Mouse (Mus musculus): ENCODE data around the gene Klhdc8b. TPM values are rescaled to one million over a fixed set of nuclear protein-coding genes. Genes with fewer than 3 reads are reported as not detected.

The Klhdc8b gene
- total RNA-seq (2022), result 10 to 100 TPM; 22.0 to 32.0 (median 24.2) TPM

DNA sequence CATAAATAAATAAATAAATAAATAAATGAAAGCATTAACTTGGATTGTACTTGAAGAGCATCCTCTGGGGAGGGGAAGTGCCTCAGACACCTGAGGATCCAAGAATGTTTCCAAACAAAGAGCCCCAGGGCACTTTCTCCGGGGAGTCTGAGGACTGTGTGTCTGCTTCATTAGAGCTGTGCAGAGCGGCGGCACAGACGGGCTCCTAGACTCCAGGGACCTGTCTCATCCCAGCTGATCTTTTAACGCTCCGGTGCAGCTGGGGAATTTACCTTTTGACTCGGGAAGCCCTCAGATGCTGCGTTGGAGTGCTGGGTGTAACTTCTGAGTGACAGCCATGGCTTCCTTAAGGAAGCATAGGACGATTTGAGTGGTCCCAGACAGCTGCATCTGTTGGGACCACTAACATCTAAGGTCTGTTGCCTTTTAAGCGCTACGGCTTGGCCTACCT is at the start of gene Klhdc8b:
Gene Klhdc8b (minus strand): TSS at position 401 of the 451 bp plus-strand sequence.
- no peak for DNase-seq (ENCODE audit: low spot score in 2 of 2)

DNA sequence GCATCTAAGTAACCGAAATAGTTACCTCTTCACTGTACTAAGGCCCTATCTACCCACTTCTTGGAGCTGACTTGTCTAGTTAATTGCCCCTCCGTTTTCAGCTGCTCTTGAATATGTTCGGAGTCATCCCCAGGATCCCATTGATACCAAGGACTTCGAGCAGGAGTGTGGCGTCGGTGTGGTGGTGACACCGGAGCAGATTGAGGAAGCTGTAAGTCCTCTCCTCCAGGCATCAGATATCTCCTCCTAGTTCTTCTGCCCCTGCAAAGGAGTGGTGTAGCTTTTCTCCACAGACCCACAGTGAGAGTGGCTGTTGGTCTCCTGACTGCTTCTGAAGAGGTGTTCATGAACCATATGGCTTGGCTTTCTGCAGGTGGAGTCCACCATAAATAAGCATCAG is 47.4 kb upstream of the Klhdc8b start:
- DNase-seq (ENCODE audit: low spot score in 2 of 2), result no peak

DNA sequence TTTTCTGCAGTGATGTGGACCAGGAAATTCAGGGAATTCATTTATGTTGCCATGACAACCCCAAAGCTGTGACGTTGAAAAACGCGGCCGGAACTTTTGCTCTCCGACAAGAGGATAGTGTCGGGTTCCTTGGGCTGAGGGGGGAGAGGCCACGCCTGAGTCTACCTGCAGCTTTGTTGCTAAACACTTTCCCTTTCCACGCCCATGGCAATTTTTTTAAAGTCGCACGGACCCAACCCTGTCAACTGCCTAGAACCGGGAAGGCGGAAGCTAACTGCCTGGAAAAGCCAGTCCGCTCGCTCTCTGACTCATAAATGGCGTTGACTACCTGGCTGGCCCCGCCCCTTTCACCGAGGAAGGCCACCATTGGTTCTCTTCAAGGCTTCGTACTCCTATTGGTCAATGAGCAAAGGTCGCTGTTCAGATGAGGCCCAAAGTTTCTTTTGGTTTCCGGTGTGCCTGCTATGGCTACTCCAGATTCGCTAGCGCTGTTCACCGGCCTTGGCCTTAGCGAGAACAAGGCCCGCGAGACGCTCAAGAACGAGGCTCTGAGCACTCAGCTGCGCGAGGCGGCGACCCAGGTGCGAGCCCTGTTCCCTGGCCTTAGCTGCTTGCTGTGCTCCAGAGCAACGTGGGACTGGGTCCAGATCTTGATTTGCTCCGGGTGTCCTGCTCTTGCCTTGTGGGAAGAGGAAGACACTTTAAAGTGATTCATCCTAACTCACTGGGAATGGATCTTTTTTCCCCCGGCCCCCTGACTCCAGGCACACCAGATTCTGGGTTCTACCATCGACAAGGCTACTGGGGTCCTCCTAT is 46.4 kb upstream of the Klhdc8b start, which contains the start of gene Qars:
Gene Qars (plus strand): TSS at position 88 of the 816 bp plus-strand sequence.
- DNase-seq (ENCODE audit: low spot score in 2 of 2), result peak; percentile 93

DNA sequence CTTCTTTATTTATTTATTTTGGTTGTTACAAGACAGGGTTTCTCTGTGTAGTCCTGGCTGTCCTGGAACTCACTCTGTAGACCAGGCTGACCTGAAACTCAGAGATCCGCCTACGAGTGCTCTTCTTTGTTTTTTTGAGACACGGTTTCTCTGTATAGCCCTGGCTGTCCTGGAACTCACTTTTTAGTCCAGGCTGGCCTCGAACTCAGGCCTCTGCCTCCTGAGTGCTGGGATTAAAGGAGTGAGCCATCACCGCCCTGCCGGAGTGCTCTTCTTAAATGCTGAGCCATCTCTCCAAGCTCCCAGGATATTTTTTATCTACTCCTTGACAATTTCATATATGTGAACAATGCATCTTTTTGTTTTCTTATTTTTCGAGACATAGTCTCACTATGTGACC is 45.5 kb upstream of the Klhdc8b start:
- no peak for DNase-seq (ENCODE audit: low spot score in 2 of 2)

DNA sequence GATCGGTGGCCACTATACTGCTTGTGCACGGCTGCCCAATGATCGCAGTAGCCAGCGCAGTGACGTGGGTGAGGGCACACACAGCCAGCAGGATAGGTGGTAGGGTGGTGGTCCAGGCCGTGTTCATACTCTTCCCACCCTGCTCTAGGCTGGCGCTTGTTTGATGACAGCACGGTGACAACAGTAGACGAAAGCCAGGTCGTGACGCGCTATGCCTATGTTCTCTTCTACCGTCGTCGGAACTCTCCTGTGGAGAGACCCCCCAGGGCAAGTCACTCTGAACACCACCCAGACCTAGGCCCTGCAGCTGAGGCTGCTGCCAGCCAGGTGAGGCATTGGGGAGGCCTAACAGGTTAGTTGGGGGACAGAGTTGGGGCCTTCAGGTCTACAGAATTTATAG is 38.6 kb upstream of the Klhdc8b start:
- DNase-seq (ENCODE audit: low spot score in 2 of 2), result no peak

DNA sequence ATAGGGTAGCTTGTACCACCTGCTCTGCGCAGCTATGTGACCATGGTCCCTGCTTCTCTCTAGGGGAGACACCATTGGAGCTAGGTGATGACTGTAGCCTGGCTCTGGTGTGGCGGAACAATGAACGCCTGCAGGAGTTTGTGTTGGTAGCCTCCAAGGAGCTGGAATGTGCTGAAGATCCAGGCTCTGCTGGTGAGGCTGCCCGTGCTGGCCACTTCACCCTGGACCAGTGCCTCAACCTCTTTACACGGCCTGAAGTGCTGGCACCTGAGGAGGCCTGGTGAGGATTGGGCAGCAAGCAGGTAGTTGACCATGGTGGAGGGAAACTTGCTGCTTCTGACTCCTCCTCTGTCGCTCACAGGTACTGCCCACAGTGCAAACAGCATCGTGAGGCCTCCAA is 37.9 kb upstream of the Klhdc8b start:
- DNase-seq (ENCODE audit: low spot score in 2 of 2), result no peak

DNA sequence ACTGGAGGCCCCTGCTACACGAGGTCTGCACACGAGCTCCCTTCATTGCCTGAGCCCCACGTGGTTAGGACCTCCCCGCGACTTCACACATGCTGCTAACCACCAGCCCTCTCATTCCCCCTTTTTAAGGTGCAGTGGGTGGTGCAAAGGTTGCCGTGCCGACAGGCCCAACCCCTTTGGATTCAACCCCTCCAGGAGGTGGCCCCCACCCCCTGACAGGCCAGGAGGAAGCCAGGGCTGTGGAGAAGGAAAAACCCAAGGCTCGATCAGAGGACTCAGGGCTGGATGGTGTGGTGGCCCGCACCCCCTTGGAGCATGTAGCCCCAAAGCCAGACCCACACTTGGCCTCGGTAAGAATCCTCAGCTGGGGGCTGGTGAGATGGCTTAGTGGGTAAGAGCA is 33.5 kb upstream of the Klhdc8b start:
- DNase-seq (ENCODE audit: low spot score in 2 of 2), result no peak

DNA sequence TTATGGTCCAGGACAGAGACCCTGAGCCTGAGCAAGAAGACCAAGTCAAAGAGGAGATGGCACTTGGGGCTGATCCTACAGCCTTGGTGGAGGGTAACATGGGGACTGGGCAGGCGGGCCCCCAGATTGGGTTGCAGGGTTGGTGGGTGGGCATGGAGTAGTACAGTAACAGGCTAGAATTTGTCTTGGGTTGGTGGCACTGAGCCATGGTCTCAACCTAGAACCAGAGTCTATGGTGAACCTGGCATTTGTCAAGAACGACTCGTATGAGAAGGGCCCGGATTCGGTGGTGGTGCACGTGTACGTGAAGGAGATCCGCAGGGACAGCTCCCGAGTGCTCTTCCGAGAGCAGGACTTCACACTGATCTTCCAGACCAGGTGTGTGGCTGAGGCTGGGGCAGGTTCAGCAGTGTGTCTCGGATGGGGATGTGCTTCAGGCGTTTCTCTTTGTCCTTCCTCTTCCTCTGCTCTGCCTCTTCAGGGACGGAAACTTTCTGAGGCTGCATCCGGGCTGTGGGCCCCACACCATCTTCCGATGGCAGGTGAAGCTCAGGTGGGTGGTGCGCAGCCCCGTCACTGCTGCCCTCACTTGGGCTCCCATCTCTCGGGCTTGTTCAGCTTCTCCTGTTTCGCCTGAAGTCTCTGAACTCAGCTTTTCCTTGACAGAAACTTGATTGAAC is 32.9 kb upstream of the Klhdc8b start:
- DNase-seq (ENCODE audit: low spot score in 2 of 2), result no peak

DNA sequence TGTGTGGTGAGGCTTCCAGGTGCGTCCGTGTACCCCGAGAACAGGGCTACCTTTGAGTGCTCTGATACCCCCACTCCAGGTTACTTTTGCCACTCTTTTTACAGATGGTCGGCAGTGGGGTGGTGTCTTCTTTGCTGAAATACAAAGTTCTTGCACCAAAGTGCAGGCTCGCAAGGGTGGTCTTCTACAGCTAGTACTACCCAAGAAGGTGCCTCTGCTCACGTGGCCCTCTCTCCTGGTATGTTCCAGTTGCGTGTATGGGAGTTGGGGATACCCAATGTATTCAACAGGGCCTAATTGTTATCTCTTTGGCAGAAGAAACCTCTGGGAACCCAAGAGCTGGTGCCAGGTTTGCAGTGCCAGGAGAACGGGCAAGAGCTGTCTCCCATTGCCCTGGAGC is 31.9 kb upstream of the Klhdc8b start:
- DNase-seq (ENCODE audit: low spot score in 2 of 2), result no peak

DNA sequence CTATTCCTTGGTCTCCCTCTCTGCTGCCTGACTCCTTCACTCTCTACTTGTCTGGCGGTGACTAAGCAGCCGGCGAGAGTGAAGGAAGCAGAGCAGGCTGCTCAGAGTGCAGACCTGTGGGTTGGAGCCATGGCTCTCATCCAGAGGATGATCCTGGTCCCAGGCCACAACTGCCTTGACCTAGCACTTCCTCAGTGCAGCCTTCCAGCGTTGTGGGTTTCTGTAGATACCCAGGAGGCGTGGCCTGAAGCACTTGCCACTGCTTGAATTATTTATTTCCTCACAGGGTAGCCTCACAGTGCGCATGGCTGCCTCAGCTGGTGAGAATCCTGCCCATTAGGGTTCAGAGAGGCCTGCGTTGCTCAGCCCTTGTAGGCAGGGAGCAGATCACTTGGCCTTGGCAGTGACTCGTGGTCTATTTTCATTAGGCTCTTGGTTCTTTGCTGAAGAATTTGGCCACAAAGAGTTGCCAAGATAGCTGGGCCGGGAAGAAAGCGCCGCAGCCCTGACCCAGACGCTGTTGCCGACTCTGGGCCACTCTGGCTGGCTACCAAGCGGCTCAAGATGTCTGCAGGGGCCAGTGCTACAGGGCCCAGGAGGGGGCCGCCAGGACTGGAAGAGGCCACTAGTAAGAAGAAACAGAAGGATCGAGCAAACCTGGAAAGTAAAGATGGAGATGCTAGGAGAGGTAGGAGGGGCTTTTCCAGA is 30.8 kb upstream of the Klhdc8b start:
- DNase-seq (ENCODE audit: low spot score in 2 of 2), result no peak

DNA sequence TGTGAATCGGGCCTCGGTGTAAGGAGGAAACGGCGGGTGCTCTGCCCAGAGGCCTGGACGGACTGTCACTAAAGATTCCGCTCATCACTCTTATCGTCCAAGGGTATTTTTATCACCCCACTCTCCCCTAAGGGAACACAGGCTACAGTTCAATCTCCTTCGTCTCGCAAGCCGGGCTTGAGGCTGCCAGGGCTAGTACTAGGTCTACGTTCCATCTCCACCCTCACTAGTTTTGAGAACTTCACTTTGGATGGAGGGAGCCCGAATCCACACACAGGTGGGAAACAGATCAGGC is 29.9 kb upstream of the Klhdc8b start:
- DNase-seq (ENCODE audit: low spot score in 2 of 2), result no peak

DNA sequence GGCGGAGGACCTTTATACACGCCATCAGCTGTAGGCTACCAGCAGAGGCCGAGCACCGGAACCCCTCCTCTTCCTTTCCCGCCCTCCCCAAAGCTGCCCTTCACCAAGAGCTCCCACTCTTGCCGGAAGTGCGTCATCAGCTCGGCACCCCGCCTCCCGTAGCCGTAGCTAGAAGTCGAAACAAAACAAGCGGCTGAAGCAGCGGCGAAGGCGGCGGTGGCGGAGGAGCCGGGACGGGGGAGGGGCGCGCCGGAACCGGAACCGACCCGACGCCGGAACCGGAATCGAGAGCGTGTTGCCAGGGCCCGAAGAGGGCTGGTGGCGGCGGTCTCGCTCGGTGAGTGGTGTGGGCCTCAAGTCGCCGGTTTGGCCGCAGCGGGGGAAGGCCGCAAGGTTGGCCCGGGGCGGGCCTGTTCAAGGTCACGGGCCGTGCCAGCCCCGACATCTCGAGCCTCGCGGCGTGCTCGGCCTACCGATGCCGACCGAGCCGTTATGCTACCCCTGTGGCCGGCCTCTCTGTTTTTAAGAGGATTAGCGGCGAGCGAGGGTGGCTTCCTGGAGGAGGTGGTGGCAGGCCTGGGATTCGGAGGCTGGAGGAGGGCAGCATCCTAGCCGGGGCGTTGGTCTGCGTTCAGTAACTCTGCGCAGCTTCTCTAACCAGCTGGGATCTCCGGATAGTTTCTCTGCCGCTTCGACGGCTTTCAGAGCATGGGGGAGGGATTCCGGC is 29.3 kb upstream of the Klhdc8b start, which contains the start of gene Usp19:
Gene Usp19 (plus strand): TSS at position 44 of the 727 bp plus-strand sequence.
- DNase-seq (ENCODE audit: low spot score in 2 of 2), result peak; percentile 94 to 95

DNA sequence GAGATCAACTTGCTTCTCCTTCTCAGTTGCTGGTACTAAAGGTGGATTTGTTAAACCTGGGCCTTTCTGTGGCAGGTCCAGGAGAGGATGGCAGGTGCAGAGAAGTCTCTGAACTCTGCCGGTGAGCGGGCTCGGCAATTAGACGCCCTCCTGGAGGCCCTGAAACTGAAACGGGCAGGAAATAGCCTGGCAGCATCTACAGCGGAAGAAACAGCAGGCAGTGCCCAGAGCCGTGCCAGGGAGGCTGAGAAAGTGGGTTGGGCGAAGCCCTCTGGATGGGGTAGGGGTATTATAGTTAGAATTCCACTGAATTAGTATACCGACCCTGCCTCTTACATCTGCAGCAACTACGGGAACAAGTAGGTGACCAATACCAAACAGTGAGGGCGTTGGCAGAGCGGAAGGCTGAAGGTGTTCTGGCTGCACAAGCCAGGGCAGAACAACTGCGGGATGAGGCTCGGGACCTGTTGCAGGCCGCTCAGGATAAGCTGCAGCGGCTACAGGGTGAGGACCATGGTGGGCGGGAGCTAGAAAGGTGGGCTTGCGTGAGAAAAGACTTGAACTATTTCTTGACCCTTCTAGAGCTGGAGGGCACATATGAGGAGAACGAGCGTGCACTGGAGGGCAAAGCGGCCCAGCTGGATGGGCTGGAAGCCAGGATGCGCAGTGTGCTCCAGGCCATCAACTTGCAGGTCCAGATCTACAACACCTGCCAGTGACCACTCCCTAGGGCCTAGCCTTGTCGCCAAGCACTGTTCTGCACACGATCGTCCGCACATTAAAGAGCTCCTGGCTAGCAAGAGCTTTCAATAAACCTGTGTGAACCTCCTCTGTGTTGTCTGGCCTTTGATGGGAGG is 28.5 kb upstream of the Klhdc8b start:
- DNase-seq (ENCODE audit: low spot score in 2 of 2), result peak in 1 of 2 experiments; percentile 20

DNA sequence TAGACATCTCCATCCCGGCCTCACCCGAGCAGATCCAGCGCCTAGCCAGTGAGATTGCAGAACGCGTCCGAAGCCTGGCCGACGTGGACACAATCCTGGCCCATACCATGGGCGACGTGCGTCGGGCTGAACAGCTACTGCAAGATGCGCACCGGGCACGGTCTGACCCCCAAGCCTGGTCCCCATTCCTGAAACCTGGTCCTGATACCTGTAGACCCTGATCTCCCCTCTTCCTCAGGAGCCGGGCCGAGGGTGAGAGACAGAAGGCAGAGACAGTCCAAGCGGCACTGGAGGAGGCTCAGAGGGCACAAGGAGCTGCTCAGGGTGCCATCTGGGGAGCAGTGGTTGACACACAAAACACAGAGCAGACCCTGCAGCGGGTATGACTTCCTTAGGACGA is 27.8 kb upstream of the Klhdc8b start:
- no peak for DNase-seq (ENCODE audit: low spot score in 2 of 2)

DNA sequence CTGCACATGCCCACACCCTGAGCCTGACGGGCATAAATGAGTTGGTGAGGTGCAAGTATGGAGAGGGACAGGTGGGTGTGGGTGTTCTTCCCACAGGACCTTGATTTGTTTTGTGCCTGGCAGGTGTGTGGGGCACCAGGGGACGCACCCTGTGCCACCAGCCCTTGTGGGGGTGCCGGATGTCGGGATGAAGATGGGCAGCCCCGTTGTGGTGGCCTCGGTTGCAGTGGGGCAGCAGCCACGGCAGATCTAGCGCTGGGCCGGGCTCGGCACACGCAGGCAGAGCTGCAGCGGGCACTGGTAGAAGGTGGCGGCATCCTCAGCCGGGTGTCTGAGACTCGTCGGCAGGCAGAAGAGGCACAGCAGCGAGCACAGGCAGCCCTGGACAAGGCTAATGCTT is 27.0 kb upstream of the Klhdc8b start:
- DNase-seq (ENCODE audit: low spot score in 2 of 2), result no peak

DNA sequence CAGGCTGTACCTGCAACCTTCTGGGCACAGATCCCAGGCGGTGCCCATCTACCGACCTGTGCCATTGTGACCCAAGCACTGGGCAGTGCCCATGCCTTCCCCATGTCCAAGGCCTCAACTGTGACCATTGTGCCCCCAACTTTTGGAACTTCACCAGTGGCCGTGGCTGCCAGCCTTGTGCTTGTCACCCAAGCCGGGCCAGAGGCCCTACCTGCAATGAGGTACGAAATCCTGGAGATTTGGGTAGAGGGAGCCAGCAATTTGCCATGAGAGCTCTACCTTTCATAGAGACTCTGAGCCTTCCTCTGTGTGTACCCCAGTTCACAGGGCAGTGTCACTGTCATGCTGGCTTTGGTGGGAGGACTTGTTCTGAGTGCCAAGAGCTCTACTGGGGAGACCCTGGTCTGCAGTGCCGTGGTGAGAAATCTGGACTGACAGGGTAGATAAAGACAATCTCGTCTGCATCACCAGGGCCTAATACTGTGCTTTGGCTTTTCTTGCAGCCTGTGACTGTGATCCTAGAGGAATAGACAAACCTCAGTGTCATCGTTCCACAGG is 25.7 kb upstream of the Klhdc8b start:
- no peak for DNase-seq (ENCODE audit: low spot score in 2 of 2)

DNA sequence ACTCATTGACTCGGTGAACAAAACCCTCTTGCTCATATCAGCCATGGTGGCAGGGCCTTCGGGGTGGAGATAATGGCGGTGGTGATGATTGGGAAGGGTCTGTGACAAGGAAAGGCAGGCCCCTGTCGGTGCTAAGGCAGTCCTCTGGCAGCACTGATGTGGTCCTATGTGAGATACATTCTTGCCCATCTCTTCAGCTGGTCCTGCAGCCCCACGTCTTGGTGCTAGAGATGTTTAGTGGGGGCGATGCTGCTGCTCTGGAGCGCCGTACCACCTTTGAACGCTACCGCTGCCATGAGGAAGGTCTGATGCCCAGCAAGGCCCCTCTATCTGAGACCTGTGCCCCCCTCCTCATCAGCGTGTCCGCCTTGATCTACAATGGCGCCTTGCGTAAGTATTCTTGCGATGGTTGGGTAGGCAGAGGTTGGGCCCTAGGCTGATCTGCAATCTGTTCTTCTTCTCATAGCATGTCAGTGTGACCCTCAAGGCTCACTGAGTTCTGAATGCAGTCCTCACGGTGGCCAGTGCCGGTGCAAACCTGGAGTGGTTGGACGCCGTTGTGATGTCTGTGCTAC is 24.0 kb upstream of the Klhdc8b start:
- no peak for DNase-seq (ENCODE audit: low spot score in 2 of 2)

DNA sequence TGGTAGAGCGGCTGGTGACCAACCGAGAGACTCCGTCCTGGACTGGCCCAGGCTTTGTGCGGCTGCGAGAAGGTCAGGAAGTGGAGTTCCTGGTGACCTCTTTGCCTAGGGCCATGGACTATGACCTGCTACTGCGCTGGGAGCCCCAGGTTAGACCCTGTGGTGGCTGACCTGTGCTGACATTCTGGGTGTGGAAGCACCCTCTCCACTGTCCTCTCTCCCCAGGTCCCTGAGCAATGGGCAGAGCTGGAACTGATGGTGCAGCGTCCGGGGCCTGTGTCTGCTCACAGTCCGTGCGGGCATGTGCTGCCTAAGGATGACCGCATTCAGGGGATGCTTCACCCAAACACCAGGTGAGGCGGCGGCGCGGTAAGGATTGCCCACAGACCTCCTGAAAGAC is 22.6 kb upstream of the Klhdc8b start:
- DNase-seq (ENCODE audit: low spot score in 2 of 2), result no peak

DNA sequence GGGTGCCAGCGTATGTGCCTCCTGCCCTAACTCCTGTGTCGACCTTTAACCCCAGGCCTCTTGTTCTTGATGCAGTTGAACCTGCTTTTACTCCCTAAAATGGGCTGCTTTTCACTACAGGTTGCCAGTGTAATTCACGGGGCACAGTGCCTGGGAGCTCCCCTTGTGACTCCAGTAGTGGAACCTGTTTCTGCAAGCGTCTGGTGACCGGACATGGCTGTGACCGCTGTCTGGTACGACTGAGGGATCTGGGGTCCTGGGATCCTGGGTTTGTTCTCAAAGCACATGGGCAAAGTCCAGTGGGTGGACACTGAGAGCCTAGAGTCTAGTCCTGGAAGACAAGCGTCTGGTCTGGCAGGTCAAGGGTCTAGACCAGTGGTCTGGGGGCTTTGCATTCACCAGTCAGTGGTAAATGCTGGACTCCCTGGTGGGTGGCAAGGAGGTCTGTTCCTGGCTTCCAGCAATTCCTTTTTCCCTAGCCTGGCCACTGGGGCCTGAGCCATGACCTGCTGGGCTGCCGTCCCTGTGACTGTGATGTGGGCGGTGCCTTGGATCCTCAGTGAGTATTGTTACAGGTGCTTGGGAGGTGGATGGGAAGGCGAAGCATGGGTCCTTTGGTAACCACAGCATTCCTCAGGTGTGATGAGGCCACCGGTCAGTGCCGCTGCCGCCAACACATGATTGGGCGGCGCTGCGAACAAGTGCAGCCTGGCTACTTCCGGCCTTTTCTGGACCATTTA is 21.8 kb upstream of the Klhdc8b start:
- DNase-seq (ENCODE audit: low spot score in 2 of 2), result no peak
